Mouse (Mus musculus): ENCODE results near the gene Donson. TPM values are rescaled to one million over a fixed set of nuclear protein-coding genes. Genes with fewer than 3 reads are reported as not detected.

Gene Donson
- polyA plus RNA-seq, 1 experiment from 2014 or later = 36.6 TPM

GRCm38 (mm10) chr16:91716927-91717349, 28.4 kb upstream of the Donson start:
- H3K36me3 ChIP-seq (replicated peaks) = peaks cover 52% of the 10 kb centered on the region
- 90% methylated on average over 11 of the region's 11 CpGs for WGBS
- no peak for ATAC-seq (ENCODE audit: low FRiP score)
- no peaks in the 10 kb centered on the region for H3K9me3 ChIP-seq
- H3K27me3 ChIP-seq = no peaks in the 10 kb centered on the region
- no peak overlapping the region for H3K9ac ChIP-seq
- no peak overlapping the region for H3K27ac ChIP-seq
- no peak overlapping the region for H3K4me3 ChIP-seq (replicated peaks)
- H3K4me1 ChIP-seq = no peaks in the 10 kb centered on the region
- no peak overlapping the region for H3K4me2 ChIP-seq

DNA sequence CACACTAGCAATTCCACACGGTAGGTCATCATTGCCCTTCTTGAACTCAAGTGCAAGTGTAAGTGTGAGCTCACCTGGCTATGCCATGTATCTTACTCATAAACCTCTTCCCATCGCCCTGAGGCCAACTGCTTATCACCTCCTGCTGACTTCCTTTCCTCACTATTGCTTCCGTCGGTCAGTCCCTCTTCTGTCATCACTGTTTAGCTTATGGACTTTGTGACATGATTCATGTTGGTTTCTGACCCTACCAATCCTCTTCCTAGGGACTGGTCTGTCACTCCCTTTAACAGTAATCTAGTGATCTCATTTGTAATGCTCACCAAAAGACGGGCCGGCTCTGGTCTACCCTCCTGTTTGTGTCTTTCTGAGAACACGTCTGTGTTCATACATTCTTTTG, 21.7 kb upstream of the Donson start:
- no peak for ATAC-seq (ENCODE audit: low FRiP score)
- no peaks in the 10 kb centered on the region for H3K27me3 ChIP-seq
- no peak overlapping the region for H3K4me2 ChIP-seq
- no peaks in the 10 kb centered on the region for H3K9me3 ChIP-seq
- no peak overlapping the region for H3K9ac ChIP-seq
- 93% methylated on average over 7 of the region's 7 CpGs for WGBS
- peaks cover 70% of the 10 kb centered on the region for H3K36me3 ChIP-seq (replicated peaks)
- no peak overlapping the region for H3K27ac ChIP-seq
- no peak overlapping the region for H3K4me3 ChIP-seq (replicated peaks)
- H3K4me1 ChIP-seq = no peaks in the 10 kb centered on the region

GRCm38 (mm10) chr16:91704603-91705340, 16.2 kb upstream of the Donson start:
- Histone ChIP-seq H3K9ac (no peak overlapping the region), H3K9me3 (no peaks in the 10 kb centered on the region), H3K27me3 (no peaks in the 10 kb centered on the region), H3K27ac (no peak overlapping the region), H3K4me3 (replicated peaks) (no peak overlapping the region), H3K36me3 (replicated peaks) (peaks cover 60% of the 10 kb centered on the region), H3K4me1 (no peaks in the 10 kb centered on the region), H3K4me2 (no peak overlapping the region)
- no peak for ATAC-seq (ENCODE audit: low FRiP score)
- WGBS = 84% methylated on average over 14 of the region's 14 CpGs

GRCm38 (mm10) chr16:91702771-91703188, 14.2 kb upstream of the Donson start:
- 55% methylated on average over 3 of the region's 3 CpGs for WGBS

GRCm38 (mm10) chr16:91701908-91702307, 13.3 kb upstream of the Donson start:
- Histone ChIP-seq H3K27me3 (no peaks in the 10 kb centered on the region), H3K9ac (no peak overlapping the region), H3K4me2 (no peak overlapping the region), H3K9me3 (no peaks in the 10 kb centered on the region), H3K4me1 (no peaks in the 10 kb centered on the region), H3K27ac (no peak overlapping the region), H3K36me3 (replicated peaks) (peaks cover 65% of the 10 kb centered on the region), H3K4me3 (replicated peaks) (no peak overlapping the region)
- WGBS = 93% methylated on average over 13 of the region's 13 CpGs
- no peak for ATAC-seq (ENCODE audit: low FRiP score)

More at GRCm38 (mm10) chr16:91702771-91703188, 14.2 kb upstream of the Donson start:
- Histone ChIP-seq H3K4me2 (no peak overlapping the region), H3K4me3 (replicated peaks) (no peak overlapping the region), H3K9me3 (no peaks in the 10 kb centered on the region), H3K9ac (no peak overlapping the region), H3K27me3 (no peaks in the 10 kb centered on the region), H3K4me1 (no peaks in the 10 kb centered on the region), H3K36me3 (replicated peaks) (peaks cover 60% of the 10 kb centered on the region), H3K27ac (no peak overlapping the region)
- no peak for ATAC-seq (ENCODE audit: low FRiP score)

DNA sequence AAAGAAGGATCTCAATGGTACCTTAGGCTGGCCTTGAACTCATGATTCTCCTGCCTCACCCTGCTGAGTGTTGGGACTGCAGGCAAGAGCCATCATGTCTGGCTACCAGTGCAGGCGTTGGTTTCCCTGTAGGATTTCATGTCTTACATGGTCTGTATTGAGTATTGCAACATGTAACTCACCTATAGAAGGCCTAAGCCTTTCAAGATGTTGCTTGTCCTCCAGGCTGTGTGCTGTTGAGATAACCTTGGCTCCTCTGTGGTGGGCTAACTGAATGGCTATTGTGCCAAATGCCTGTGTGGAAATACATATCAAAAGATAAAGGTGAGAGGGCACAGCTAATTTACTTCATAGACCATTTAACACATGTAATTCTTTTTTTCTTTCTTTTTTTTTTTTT, 10.4 kb upstream of the Donson start:
- ATAC-seq (ENCODE audit: low FRiP score) = no peak
- Histone ChIP-seq H3K4me1 (no peaks in the 10 kb centered on the region), H3K4me2 (no peak overlapping the region), H3K9ac (no peak overlapping the region), H3K9me3 (no peaks in the 10 kb centered on the region), H3K27ac (no peak overlapping the region), H3K36me3 (replicated peaks) (peaks cover 51% of the 10 kb centered on the region), H3K27me3 (no peaks in the 10 kb centered on the region), H3K4me3 (replicated peaks) (no peak overlapping the region)
- 94% methylated on average over 1 of the region's 1 CpGs for WGBS

DNA sequence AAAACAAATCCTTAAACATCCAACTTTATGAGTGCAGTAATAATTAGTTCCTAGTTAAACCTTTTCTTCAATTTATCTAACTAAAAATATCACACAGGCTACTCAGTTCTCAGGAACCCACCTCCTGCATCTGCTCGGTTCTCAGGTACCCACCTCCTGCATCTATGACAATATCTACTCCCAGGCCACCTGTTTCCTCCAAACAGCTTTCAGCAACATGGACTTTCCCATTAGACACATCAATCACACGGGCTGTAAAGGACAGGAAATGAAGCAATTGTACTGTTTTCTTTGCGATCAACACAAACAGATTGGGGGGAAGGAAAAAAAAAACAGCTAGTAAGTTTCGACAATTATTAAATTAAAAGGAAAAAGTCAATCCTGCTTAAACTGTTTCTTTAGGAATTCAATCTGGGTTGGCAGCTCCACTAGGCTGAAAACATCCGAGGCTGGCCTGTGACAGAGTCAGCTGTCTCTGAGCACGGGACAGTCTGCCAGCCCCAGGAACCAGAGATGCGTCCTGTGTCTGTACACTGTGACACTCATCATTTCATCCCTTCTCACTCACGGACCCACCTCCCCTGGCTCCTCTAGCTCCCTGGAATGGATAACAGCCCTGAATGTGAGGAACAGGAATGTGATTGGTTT, 6.7 kb upstream of the Donson start:
- no peaks in the 10 kb centered on the region for H3K27me3 ChIP-seq
- 83% methylated on average over 8 of the region's 8 CpGs for WGBS
- no peak for ATAC-seq (ENCODE audit: low FRiP score)

GRCm38 (mm10) chr16:91694455-91695084, 6.0 kb upstream of the Donson start:
- 31% methylated on average over 14 of the region's 14 CpGs for WGBS
- Histone ChIP-seq H3K4me1 (peaks cover 6% of the 10 kb centered on the region; the same call in 1 of the 2 replicates), H3K9me3 (no peaks in the 10 kb centered on the region), H3K27me3 (no peaks in the 10 kb centered on the region), H3K9ac (no peak overlapping the region), H3K4me3 (replicated peaks) (no peak overlapping the region), H3K4me2 (no peak overlapping the region), H3K36me3 (replicated peaks) (peaks cover 26% of the 10 kb centered on the region), H3K27ac (no peak overlapping the region)
- peak; percentile 93 for ATAC-seq (ENCODE audit: low FRiP score)

More for the DNA sequence above, 6.7 kb upstream of the Donson start:
- H3K4me3 ChIP-seq (replicated peaks) = no peak overlapping the region
- H3K36me3 ChIP-seq (replicated peaks) = peaks cover 29% of the 10 kb centered on the region
- H3K27ac ChIP-seq = no peak overlapping the region
- H3K9me3 ChIP-seq = no peaks in the 10 kb centered on the region
- no peak overlapping the region for H3K9ac ChIP-seq
- H3K4me1 ChIP-seq = no peaks in the 10 kb centered on the region
- no peak overlapping the region for H3K4me2 ChIP-seq

GRCm38 (mm10) chr16:91689791-91690190, 1.2 kb upstream of the Donson start:
- Histone ChIP-seq H3K4me1 (peaks cover 20% of the 10 kb centered on the region), H3K4me3 (replicated peaks) (no peak overlapping the region), H3K36me3 (replicated peaks) (peaks cover 13% of the 10 kb centered on the region), H3K9ac (no peak overlapping the region), H3K27me3 (no peaks in the 10 kb centered on the region), H3K4me2 (0 out of 2 replicates have a peak overlapping the region, but pooled peaks have one; percentile 85), H3K9me3 (no peaks in the 10 kb centered on the region), H3K27ac (no peak overlapping the region)
- WGBS = 47% methylated on average over 7 of the region's 7 CpGs
- ATAC-seq (ENCODE audit: low FRiP score) = no peak

GRCm38 (mm10) chr16:91688023-91688618, 449 bp downstream of the Donson start:
- Histone ChIP-seq H3K36me3 (replicated peaks) (peaks cover 28% of the 10 kb centered on the region), H3K4me3 (replicated peaks) (peak overlapping the region; percentile 91), H3K27ac (peak overlapping the region; percentile 88), H3K4me1 (peaks cover 20% of the 10 kb centered on the region), H3K27me3 (no peaks in the 10 kb centered on the region), H3K9me3 (no peaks in the 10 kb centered on the region), H3K4me2 (peak overlapping the region; percentile 85), H3K9ac (peak overlapping the region; percentile 95)
- ATAC-seq (ENCODE audit: low FRiP score) = peak; percentile 67
- 1% methylated on average over 42 of the region's 51 CpGs for WGBS

DNA sequence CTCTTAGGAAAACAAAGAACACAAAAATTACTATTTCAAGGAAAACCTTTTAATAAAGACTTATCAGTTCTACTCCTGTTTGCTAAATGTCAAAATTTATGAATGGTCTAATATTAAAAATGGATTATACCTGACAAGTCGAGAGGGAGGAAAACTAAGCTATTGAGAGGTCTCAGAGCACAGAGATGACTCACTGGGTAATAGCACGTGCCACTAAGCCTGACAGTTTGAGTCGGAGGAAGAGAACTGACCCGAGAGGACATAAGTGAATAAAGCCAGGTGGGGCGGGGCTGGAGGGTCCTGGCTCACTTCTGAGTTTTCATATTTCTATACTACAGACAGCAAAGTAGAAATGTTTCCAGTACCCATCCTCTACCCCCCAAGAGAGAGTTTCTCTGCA, 2.2 kb downstream of the Donson start:
- no peak overlapping the region for H3K9ac ChIP-seq
- H3K4me2 ChIP-seq = no peak overlapping the region
- no peak for ATAC-seq (ENCODE audit: low FRiP score)
- 84% methylated on average over 5 of the region's 5 CpGs for WGBS
- H3K27ac ChIP-seq = no peak overlapping the region
- no peaks in the 10 kb centered on the region for H3K9me3 ChIP-seq
- peaks cover 44% of the 10 kb centered on the region for H3K36me3 ChIP-seq (replicated peaks)
- peaks cover 20% of the 10 kb centered on the region for H3K4me1 ChIP-seq
- no peaks in the 10 kb centered on the region for H3K27me3 ChIP-seq
- no peak overlapping the region for H3K4me3 ChIP-seq (replicated peaks)

DNA sequence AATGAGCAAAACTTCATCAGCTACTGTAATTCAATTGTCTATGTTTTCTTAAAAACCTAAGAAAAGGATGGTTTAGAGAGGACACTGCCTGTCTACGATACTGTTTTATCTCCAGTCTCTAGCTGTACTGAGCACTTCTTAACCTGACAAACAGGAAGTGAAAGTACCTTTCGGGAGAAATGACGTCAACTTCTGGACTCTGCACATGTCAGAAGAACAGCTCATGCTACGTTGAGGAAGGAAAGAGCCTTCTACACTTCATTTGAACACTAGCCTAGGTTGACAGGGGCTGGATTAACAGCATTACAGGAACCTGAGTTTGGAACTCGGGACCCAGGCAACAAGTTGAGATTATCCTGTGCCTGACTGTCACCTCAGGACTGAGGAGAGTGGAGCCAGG, 3.0 kb downstream of the Donson start:
- Histone ChIP-seq H3K4me2 (no peak overlapping the region), H3K9me3 (no peaks in the 10 kb centered on the region), H3K27ac (no peak overlapping the region), H3K9ac (no peak overlapping the region), H3K4me1 (peaks cover 20% of the 10 kb centered on the region), H3K27me3 (no peaks in the 10 kb centered on the region), H3K4me3 (replicated peaks) (no peak overlapping the region), H3K36me3 (replicated peaks) (peaks cover 44% of the 10 kb centered on the region)
- no peak for ATAC-seq (ENCODE audit: low FRiP score)
- 90% methylated on average over 5 of the region's 5 CpGs for WGBS
